Comparison of ENCODE assay signal across 19 mouse cellular contexts in genomic region chr11:100476281-100476680, GRCm38 (mm10). TPM values are rescaled to one million over a fixed set of nuclear protein-coding genes. Genes with fewer than 3 reads are reported as not detected.
DNase-seq lines count a peak whose midpoint lies in the region; ATAC-seq lines count a peak whose summit lies in the region.
"Had no signal": no experiment of that assay in that cellular context is flagged by ENCODE, and none has a peak within 500 bp of the region (broad histone marks: within the 10 kb centered on the region; RNA-seq: fewer than 3 reads in every experiment).

No protein-coding gene starts in this region.

- H3K27ac ChIP-seq in lung, embryonic 16.5 days (ENCODE audit: low read length): no peak overlapping the region
- H3K27ac ChIP-seq: embryonic facial prominence, embryonic 10.5 days; embryonic facial prominence, embryonic 12.5 days; forebrain, embryonic 13.5 days; forebrain, embryonic 15.5 days had no signal

- no peaks in the 10 kb centered on the region for H3K9me3 ChIP-seq in lung, embryonic 16.5 days (ENCODE audit: control insufficient read depth, low read length)
- H3K9me3 ChIP-seq: embryonic facial prominence, embryonic 10.5 days; embryonic facial prominence, embryonic 12.5 days; forebrain, embryonic 13.5 days; forebrain, embryonic 15.5 days had no signal

- no peak overlapping the region for H3K4me2 ChIP-seq in lung, embryonic 16.5 days (ENCODE audit: low read depth, low read length)
- H3K4me2 ChIP-seq: embryonic facial prominence, embryonic 12.5 days; forebrain, embryonic 13.5 days; forebrain, embryonic 15.5 days had no signal

- no peak for DNase-seq in lung, postnatal 25 days (ENCODE audit: low spot score)
- DNase-seq in lung, postnatal 10 days: peak; percentile 31
- DNase-seq in lung, postnatal 36 days: peak; percentile 34
- DNase-seq in gastrocnemius, adult 18-20 months (ENCODE audit: low spot score): no peak
- DNase-seq in liver: no peak
- DNase-seq in left cerebral cortex, postnatal 10 days (ENCODE audit: extremely low spot score in 1 of 2, low spot score in 2 of 2): no peak
- DNase-seq: adrenal gland, adult 2 months; adrenal gland, postnatal 10 days; adrenal gland, postnatal 25 days; cerebellum, adult 11-12 months; cerebellum, adult 2 months; cerebellum, adult 9-10 months; cerebellum, postnatal 10 days; cerebellum, postnatal 25 days had no signal

- no peak overlapping the region for H3K4me3 ChIP-seq in lung, embryonic 16.5 days (ENCODE audit: low read length)
- H3K4me3 ChIP-seq: embryonic facial prominence, embryonic 10.5 days; embryonic facial prominence, embryonic 12.5 days; forebrain, embryonic 13.5 days; forebrain, embryonic 15.5 days had no signal

- intact Hi-C loops in left cerebral cortex, postnatal 10 days (cut with DNase I): loop anchor here (5.0 kb wide), 1 partner anchor 99 kb away; no protein-coding TSS in a partner anchor

- H3K4me1 ChIP-seq in lung, embryonic 16.5 days (replicated peaks; ENCODE audit: control insufficient read depth, insufficient read depth, low read length): peaks cover 5% of the 10 kb centered on the region

- no peaks in the 10 kb centered on the region for H3K27me3 ChIP-seq in lung, embryonic 16.5 days (ENCODE audit: control insufficient read depth, insufficient read depth, low read depth, low read length)
- H3K27me3 ChIP-seq: embryonic facial prominence, embryonic 12.5 days; forebrain, embryonic 13.5 days; forebrain, embryonic 15.5 days had no signal

- H3K36me3 ChIP-seq in lung, embryonic 16.5 days (ENCODE audit: control insufficient read depth, insufficient read depth, low read length): peaks cover 13% of the 10 kb centered on the region

- ATAC-seq in lung, embryonic 16.5 days (ENCODE audit: low read depth): peak; percentile 26; the same call in 1 of the 2 replicates
- ATAC-seq: forebrain, embryonic 13.5 days; forebrain, embryonic 15.5 days had no signal

- WGBS in lung, embryonic 16.5 days: 55% methylated on average over 5 of the region's 5 CpGs

- no peak overlapping the region for H3K9ac ChIP-seq in lung, embryonic 16.5 days (ENCODE audit: low read length)
- H3K9ac ChIP-seq: embryonic facial prominence, embryonic 12.5 days; forebrain, embryonic 13.5 days; forebrain, embryonic 15.5 days had no signal

RNA-seq across cellular contexts. Expression of gene Klhl11, which starts 3.7 kb away (rescaled TPM):
- polyA plus RNA-seq in lung, embryonic 16.5 days (2015; fragmentation: Nextera tagmentation; extraction: Ambion mirVana): 8.3 and 8.4 TPM in 2 replicates
- total RNA-seq in gastrocnemius, adult 18-20 months (2021): 1 to 10 TPM; 2.7 to 4.2 TPM
- total RNA-seq in left cerebral cortex, postnatal 10 days (2021): 10 to 100 TPM; 64.3 to 67.2 TPM

RNA-seq across cellular contexts. Expression of gene Klhl10, which starts 34.6 kb away (rescaled TPM):
- polyA plus RNA-seq in lung, embryonic 16.5 days (2015; fragmentation: Nextera tagmentation; extraction: Ambion mirVana): 0.60 and 0.73 TPM in 2 replicates
- total RNA-seq in gastrocnemius, adult 18-20 months (2021): under 1 TPM; 0.25 to 0.28 TPM
- 1 to 10 TPM; 1.6 to 1.9 TPM for total RNA-seq in left cerebral cortex, postnatal 10 days (2021)

RNA-seq across cellular contexts. Expression of gene Nt5c3b, which starts 34.7 kb away (rescaled TPM):
- 126 and 129 TPM in 2 replicates for polyA plus RNA-seq in lung, embryonic 16.5 days (2015; fragmentation: Nextera tagmentation; extraction: Ambion mirVana)
- 1 to 10 TPM; 7.7 to 8.3 TPM for total RNA-seq in gastrocnemius, adult 18-20 months (2021)
- total RNA-seq in left cerebral cortex, postnatal 10 days (2021): 10 to 100 TPM; 71.4 to 77.1 TPM

RNA-seq across cellular contexts. Expression of gene Acly, which starts 51.5 kb away (rescaled TPM):
- 150 and 155 TPM in 2 replicates for polyA plus RNA-seq in lung, embryonic 16.5 days (2015; fragmentation: Nextera tagmentation; extraction: Ambion mirVana)
- 10 to 100 TPM in 1 of 2 experiments, 1 to 10 TPM in 1; 9.5 to 12.2 TPM for total RNA-seq in gastrocnemius, adult 18-20 months (2021)
- 100 to 1,000 TPM; 138 to 151 TPM for total RNA-seq in left cerebral cortex, postnatal 10 days (2021)

Comparison
In these comparisons a context has a peak if more than half of its experiments do, and no peak if none do; other contexts are left out.
1. DNase-seq: peak in lung, postnatal 10 days (single experiment) and lung, postnatal 36 days (single experiment); none in lung, postnatal 25 days (single experiment), gastrocnemius, adult 18-20 months (single experiment), liver (single experiment) and left cerebral cortex, postnatal 10 days (0 of 2).
2. RNA of gene Klhl11, which starts 3.7 kb away (total RNA-seq): 64.3 to 67.2 TPM in left cerebral cortex, postnatal 10 days; 2.7 to 4.2 TPM in gastrocnemius, adult 18-20 months; every median in the first group is over 10 times any median in the second.
3. RNA of gene Nt5c3b, which starts 34.7 kb away (total RNA-seq): 71.4 to 77.1 TPM in left cerebral cortex, postnatal 10 days; 7.7 to 8.3 TPM in gastrocnemius, adult 18-20 months; every median in the first group is over 4 times any median in the second.